Mouse (Mus musculus): Measurements from ENCODE around the gene Pcif1.

DNA sequence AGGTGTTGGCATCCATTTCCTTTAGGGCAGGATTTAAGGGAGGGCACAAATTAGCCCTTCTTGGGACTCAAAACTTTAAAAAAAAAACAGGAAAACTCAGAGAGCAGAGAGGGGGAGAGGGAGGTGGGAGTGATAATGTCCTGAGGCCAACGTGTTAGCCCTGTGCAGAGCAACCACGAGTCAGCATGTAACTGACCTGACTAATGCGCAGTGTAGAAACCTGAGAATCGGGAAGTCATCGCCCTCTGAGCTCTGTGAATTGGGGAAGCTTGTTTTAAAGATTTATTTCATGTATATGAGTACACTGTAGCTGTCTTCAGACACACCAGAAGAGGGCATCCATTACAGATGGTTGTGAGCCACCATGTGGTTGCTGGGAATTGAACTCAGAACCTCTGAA lies 37.7 kb downstream of the Pcif1 start:
- TF ChIP-seq CTCF (IDR thresholded peaks at IDR 0.05; ENCODE audit: low read depth), result 0 out of 2 replicates have a peak, but pooled peaks have one; percentile 1
- TF ChIP-seq EP300 (IDR thresholded peaks at IDR 0.05; ENCODE audit: low read depth), result no peak
